Mouse (Mus musculus) lung, postnatal 0 days (tissue): ENCODE results near the gene Krt39.

Experiments
- CTCF ChIP-seq: IDR thresholded peaks from 2 replicates; pipeline ENCODE4 v1.5.1; 2016; ENCODE audit warnings: antibody characterized with exemption, mild to moderate bottlenecking
- EP300 ChIP-seq: IDR thresholded peaks from 2 replicates; pipeline ENCODE4 v1.6.1; 2016; ENCODE audit warnings: antibody characterized with exemption, mild to moderate bottlenecking, control low read depth

DNA sequence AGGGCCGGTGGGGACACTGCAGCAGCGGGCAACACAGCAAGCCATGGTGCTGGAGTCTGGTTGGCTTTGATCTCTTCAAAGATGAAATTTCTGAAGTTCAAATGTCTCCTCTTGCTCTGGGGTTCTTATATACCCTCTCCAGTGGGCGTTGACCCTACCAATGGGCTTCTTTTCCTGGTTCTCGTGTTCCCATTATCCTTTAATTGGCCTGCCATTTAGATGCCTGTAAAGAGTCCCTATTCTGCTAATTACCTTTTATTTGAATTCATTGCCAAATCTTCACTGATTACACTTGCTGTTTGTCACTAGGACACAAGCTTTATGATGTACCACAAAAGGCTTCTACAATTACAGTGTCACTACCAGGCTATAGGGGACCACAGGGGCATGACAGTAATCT, 29.6 kb upstream of the Krt39 start, which contains the start of gene Krtap3-3:
- TF ChIP-seq CTCF (no peak), EP300 (no peak)
